Mouse (Mus musculus): ENCODE data around the gene Slc35f4. TPM values are rescaled to one million over a fixed set of nuclear protein-coding genes. Genes with fewer than 3 reads are reported as not detected.

Slc35f4 gene
- 10 to 100 TPM; 17.0 to 18.0 TPM for total RNA-seq (2021)
- long read RNA-seq, partial matches to known transcripts = 7 of 7 reads
- long read RNA-seq, other reads (novel, unspliced or antisense) = 0 of 7 reads

DNA sequence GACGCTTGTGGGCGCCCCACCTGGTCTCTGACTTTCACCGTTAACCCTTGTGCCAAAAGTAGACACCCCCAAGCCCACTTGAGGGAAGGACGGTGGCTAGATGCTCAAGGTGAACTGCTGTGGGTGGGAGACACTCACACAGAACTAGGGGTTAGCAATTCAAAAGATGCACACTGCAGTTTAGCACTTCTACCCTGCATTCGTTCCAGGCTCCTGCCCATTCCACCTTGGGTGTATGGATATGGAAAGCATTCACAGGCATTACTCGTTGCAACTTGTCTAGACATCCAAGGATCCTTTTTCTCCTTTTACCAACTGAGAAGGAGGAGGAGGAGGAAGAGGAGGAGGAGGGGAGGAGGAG is at the start of gene Slc35f4:
Gene Slc35f4 (minus strand): TSS at position 116 of the 361 bp plus-strand sequence.
- DNase-seq (ENCODE audit: low spot score in 2 of 2) = no peak

DNA sequence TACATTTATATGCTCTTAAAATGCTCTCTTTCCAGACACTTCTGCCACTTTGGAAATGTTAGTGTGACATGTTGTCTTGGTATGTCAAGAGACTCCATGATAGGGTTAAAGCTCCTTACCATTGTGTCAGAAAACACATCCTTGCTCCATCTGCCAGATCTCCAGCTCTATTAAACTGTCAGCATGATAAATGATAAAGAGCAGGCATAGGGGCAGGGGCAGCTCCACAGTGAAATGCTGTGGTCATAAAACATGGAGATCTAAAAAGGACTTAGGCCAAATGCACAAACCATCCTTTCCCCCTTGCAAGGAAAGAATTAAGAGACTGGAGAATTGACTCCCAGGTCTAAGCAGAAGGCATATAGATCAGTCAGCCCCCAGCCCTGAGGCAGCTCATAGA is 42.5 kb upstream of the Slc35f4 start:
- no peak for DNase-seq (ENCODE audit: low spot score in 2 of 2)

GRCm38 (mm10) chr14:49560706-49561105 is 34.9 kb upstream of the Slc35f4 start:
- no peak for DNase-seq (ENCODE audit: low spot score in 2 of 2)

GRCm38 (mm10) chr14:49540104-49540503 is 14.3 kb upstream of the Slc35f4 start:
- DNase-seq (ENCODE audit: low spot score in 2 of 2) = peak; percentile 19 to 29

GRCm38 (mm10) chr14:49525176-49525930 is 493 bp downstream of the Slc35f4 start:
- peak; percentile 36 to 62 for DNase-seq (ENCODE audit: low spot score in 2 of 2)

- peak; percentile 9 to 26 for DNase-seq (ENCODE audit: low spot score in 2 of 2)
Measured at GRCm38 (mm10) chr14:49524665-49525064, 1.2 kb downstream of the Slc35f4 start.

GRCm38 (mm10) chr14:49515096-49515665 is 10.7 kb downstream of the Slc35f4 start:
- no peak for DNase-seq (ENCODE audit: low spot score in 2 of 2)

GRCm38 (mm10) chr14:49514137-49514536 is 11.7 kb downstream of the Slc35f4 start:
- no peak for DNase-seq (ENCODE audit: low spot score in 2 of 2)

GRCm38 (mm10) chr14:49495192-49495591 is 30.7 kb downstream of the Slc35f4 start:
- no peak for DNase-seq (ENCODE audit: low spot score in 2 of 2)

DNA sequence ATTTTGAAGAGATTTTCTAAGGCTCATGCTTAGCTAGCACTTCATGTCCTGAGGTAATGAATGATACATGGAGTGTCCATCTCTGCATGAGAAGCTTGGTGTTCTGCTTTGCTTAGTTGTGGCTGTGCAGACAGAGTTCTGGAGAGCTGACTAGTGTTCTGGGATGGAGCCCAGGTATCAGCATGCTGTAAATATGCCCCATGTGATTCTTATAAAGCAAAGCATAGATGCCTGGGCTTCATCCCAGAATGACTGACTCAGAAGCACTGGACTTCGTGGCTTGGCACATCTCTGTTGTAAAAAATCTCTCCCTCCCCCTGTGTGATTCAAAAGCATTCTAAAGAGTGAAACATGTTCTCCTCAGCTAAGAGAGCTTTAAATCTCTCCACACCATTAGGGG is 32.1 kb downstream of the Slc35f4 start:
- DNase-seq (ENCODE audit: low spot score in 2 of 2) = no peak

- DNase-seq (ENCODE audit: low spot score in 2 of 2) = no peak
Measured at GRCm38 (mm10) chr14:49492506-49492905, 33.3 kb downstream of the Slc35f4 start.

- DNase-seq (ENCODE audit: low spot score in 2 of 2) = no peak
Measured at GRCm38 (mm10) chr14:49476602-49477001, 49.2 kb downstream of the Slc35f4 start.

DNA sequence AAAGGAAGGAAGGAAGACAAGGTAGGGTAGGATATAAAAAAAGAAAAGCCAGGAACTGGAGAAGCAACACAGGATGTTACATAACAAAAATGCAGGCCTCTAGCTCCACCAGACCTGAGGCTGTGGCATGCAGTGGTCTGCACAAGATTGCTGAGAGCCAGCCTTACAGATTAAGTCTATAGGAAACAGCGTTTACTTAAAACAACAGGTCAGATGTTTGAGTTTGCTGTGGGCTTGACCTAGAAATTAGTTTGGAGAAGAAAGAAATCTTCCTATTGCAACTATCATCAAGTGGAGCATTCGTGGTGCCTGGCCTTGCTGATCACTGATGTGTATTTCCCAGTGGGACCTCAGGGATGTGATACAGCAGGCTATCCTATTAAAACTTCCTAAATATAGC is 64.1 kb downstream of the Slc35f4 start:
- DNase-seq (ENCODE audit: low spot score in 2 of 2) = no peak

GRCm38 (mm10) chr14:49460799-49461198 is 65.0 kb downstream of the Slc35f4 start:
- DNase-seq (ENCODE audit: low spot score in 2 of 2) = no peak

DNA sequence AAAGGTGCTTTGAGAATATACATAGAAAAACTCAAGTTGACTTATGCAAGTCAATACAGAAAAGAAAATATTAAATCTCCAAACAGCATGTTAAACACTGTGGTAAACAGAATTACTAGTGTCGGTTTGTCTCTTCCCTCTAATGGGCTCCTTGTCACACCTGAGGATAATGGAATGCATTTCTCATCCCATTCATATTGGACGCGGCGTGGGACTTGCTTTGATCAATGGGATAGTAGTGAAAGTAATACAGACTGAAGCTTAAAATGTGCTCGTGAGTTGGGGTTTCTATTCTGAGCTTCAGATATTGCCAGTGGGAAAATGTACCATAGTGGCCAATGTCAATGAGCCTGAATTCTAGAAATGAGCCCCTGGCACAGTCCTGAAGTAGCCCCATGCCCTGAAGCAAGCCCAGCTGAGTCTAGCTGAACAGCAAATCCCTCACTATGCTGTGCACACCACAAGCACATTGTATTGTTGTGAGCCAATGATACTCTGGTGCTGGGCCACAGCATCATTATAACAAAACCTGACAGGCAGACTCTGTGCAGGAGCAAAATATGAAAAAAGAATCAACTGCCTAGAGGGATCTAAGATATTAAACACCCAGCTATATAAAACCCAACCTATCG is 71.4 kb downstream of the Slc35f4 start:
- no peak for DNase-seq (ENCODE audit: low spot score in 2 of 2)

GRCm38 (mm10) chr14:49453782-49454181 is 72.1 kb downstream of the Slc35f4 start:
- DNase-seq (ENCODE audit: low spot score in 2 of 2) = no peak

- DNase-seq (ENCODE audit: low spot score in 2 of 2) = no peak
Measured at GRCm38 (mm10) chr14:49447669-49448068, 78.2 kb downstream of the Slc35f4 start.

DNA sequence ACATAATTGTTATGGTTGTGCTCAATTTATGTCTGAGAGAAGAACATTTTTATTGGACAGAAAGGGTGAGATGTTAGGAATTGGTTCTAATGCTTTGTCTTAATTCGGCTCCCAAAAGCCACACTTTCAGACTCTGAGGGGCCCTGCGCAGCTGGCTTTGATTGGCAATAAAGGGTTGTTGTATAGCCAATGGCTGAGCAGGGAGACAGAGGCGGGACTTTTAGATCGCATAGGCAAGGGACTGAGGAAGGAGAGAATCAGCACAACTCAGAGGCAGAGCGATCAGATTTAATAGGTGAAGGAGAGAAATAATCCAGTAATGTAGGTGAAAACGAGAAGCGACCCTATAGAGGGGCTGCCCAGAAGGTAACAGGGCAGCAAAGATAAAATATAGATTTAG is 79.4 kb downstream of the Slc35f4 start:
- no peak for DNase-seq (ENCODE audit: low spot score in 2 of 2)

DNA sequence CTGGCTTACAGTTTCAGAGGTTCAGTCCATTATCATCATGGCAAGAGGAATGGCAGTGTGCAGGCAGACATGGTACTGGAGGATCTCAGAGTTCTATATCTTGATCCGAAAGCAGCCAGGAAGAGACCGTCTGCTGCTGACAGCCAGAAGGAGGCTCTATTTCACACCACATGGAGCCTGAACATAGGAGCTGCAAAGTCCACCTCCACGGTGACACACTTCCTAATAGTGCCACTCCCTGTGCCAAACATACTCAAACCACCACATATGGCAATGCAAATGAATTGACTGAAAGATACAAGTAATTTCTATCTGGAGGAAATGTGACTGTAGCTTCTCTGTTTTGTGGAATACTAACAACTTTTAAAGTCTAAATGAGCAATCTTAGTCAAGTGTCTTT is 89.0 kb downstream of the Slc35f4 start:
- DNase-seq (ENCODE audit: low spot score in 2 of 2) = no peak

- no peak for DNase-seq (ENCODE audit: low spot score in 2 of 2)
Measured at GRCm38 (mm10) chr14:49431821-49432220, 94.0 kb downstream of the Slc35f4 start.

- no peak for DNase-seq (ENCODE audit: low spot score in 2 of 2)
Measured at GRCm38 (mm10) chr14:49392482-49392881, 133.4 kb downstream of the Slc35f4 start.

DNA sequence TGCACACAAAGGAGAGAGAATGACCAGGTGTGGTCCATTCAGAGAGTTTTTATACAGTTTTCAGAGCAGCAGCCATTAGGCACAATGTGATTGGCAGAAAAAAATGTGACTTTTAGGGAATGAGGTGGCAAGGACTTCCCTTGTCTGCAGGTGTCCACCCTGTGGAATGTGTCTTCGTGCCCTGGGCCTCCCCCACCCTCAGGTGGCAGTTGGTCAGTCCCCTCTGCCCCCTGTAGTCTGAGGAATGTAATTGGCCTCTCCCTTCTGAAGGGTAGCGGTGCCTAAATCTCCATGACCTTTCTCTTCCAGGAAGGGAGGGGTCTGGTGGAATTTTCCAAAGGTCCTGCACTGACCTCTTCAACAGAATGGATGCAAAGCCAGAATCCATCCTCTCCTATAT is 163.7 kb downstream of the Slc35f4 start:
- no peak for DNase-seq (ENCODE audit: low spot score in 2 of 2)

Data from layer of hippocampus, postnatal 10 days (tissue).